Mouse (Mus musculus) gastrocnemius, adult 18-20 months (tissue): ENCODE results near the gene Comt. TPM values are rescaled to one million over a fixed set of nuclear protein-coding genes. Genes with fewer than 3 reads are reported as not detected.
A peak's percentile ranks its signal among the peaks of the same experiment; 100 is the strongest.

ENCODE experiments used
- DNase-seq: peaks from one replicate; pipeline ENCODE4 v3.0.0; 2021; ENCODE audit warnings: low spot score
- long read RNA-seq, 2 experiments: library from polyadenylated mRNA; stranded (forward); transcript quantifications; one replicate each; pipeline ENCODE4 v2.0.0; 2021
- total RNA-seq, 2 experiments: library from RNA; stranded (reverse); gene quantifications; 2 replicates each; pipeline ENCODE4 v1.2.3; 2021

The Comt gene
- total RNA-seq = 10 to 100 TPM; 37.3 to 41.0 TPM
- long read RNA-seq, experiment 1, transcript Comt-201 (6 exons, 1,397 nt) = major isoform, 19 of 24 reads
- long read RNA-seq, experiment 1, partial matches to known transcripts = 2 of 24 reads
- long read RNA-seq, experiment 1, other reads (novel, unspliced or antisense) = 0 of 24 reads
- long read RNA-seq, experiment 2, transcript Comt-201 (6 exons, 1,397 nt) = major isoform, 8 of 15 reads
- long read RNA-seq, experiment 2, partial matches to known transcripts = 2 of 15 reads
- long read RNA-seq, experiment 2, other reads (novel, unspliced or antisense) = 3 of 15 reads

GRCm38 (mm10) chr16:18426802-18427280 is at the start of gene Comt:
Gene Comt (minus strand): TSS chr16:18426852.
- DNase-seq = no peak

- no peak for DNase-seq
These were observed 47.4 kb upstream of the Comt start for GRCm38 (mm10) chr16:18474021-18474420.

- DNase-seq = no peak
These were observed 46.3 kb upstream of the Comt start for GRCm38 (mm10) chr16:18472976-18473375.

- DNase-seq = no peak
These were observed 45.8 kb upstream of the Comt start for GRCm38 (mm10) chr16:18472416-18472815.

- DNase-seq = no peak
These were observed 45.3 kb upstream of the Comt start for GRCm38 (mm10) chr16:18471976-18472375.

GRCm38 (mm10) chr16:18471381-18471955 is 44.8 kb upstream of the Comt start:
- DNase-seq = no peak

GRCm38 (mm10) chr16:18470829-18471228 is 44.2 kb upstream of the Comt start:
- no peak for DNase-seq

- DNase-seq = peak; percentile 58
These were observed 37.6 kb upstream of the Comt start for GRCm38 (mm10) chr16:18464271-18464670.

GRCm38 (mm10) chr16:18462598-18462997 is 35.9 kb upstream of the Comt start:
- DNase-seq = no peak

GRCm38 (mm10) chr16:18462031-18462430 is 35.4 kb upstream of the Comt start:
- DNase-seq = no peak

GRCm38 (mm10) chr16:18460826-18461225 is 34.2 kb upstream of the Comt start:
- DNase-seq = no peak

- no peak for DNase-seq
These were observed 33.3 kb upstream of the Comt start for GRCm38 (mm10) chr16:18459955-18460370.

GRCm38 (mm10) chr16:18459335-18459954 is 32.8 kb upstream of the Comt start:
- no peak for DNase-seq

- DNase-seq = no peak
These were observed 32.0 kb upstream of the Comt start for GRCm38 (mm10) chr16:18458661-18459060.

- DNase-seq = no peak
These were observed 28.8 kb upstream of the Comt start for GRCm38 (mm10) chr16:18455407-18455806.

- no peak for DNase-seq
These were observed 27.2 kb upstream of the Comt start for GRCm38 (mm10) chr16:18453846-18454245.

GRCm38 (mm10) chr16:18452361-18452862 is 25.8 kb upstream of the Comt start:
- no peak for DNase-seq

GRCm38 (mm10) chr16:18451486-18452181 is 25.0 kb upstream of the Comt start:
- no peak for DNase-seq

GRCm38 (mm10) chr16:18449005-18449404 is 22.4 kb upstream of the Comt start:
- no peak for DNase-seq

GRCm38 (mm10) chr16:18448104-18448503 is 21.5 kb upstream of the Comt start:
- DNase-seq = no peak

- DNase-seq = no peak
These were observed 20.6 kb upstream of the Comt start for GRCm38 (mm10) chr16:18447243-18447642.

GRCm38 (mm10) chr16:18443385-18443841 is 16.8 kb upstream of the Comt start:
- peak; percentile 97 for DNase-seq
